Mouse (Mus musculus) spleen, postnatal 10 days (tissue): ENCODE measurements around the gene Camk2n1.

Experiments
- DNase-seq, 2 experiments: peaks; one replicate each; pipeline ENCODE4 v3.0.0; 2021 to 2022; ENCODE audit warnings: low spot score in 2 of 2

Camk2n1 gene

GRCm38 (mm10) chr4:138447827-138448602, 6.1 kb upstream of the Camk2n1 start:
- DNase-seq, result no peak

DNA sequence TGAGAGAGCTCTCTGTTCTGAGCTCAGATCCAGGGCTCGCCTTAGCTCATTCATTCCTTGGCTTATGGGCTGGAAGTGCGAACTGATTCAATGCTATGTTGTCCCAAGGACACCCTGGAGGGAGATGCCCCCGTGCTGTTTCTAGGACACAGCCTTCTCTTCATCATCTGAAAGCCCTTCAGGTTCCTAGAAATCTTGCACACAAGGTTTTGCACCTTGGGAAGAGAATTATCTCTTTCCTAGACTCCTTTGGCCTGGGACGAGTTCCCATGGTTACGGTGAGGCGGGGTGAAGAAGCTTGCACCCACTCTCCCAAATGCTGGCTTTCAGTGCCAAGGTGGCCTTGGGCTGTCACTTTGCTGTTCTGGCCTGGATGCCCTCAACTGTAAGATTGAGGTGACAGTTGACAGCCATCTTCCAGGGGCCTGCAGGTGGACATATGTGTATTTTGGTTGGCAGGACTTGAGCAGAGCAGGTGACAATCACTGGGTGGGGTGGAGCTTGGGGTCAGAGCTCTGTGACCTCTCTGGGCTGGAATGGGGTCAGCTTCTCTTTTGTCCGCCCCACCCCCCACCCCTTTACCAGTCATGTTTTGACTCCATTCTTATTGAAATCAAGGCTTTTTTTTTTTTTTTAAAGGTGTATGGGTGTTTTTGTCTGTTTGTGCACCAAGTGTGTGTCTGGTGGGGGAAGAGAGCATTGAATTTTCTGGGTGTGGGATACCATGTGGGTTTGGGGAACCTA, 5.1 kb upstream of the Camk2n1 start:
- no peak for DNase-seq

DNA sequence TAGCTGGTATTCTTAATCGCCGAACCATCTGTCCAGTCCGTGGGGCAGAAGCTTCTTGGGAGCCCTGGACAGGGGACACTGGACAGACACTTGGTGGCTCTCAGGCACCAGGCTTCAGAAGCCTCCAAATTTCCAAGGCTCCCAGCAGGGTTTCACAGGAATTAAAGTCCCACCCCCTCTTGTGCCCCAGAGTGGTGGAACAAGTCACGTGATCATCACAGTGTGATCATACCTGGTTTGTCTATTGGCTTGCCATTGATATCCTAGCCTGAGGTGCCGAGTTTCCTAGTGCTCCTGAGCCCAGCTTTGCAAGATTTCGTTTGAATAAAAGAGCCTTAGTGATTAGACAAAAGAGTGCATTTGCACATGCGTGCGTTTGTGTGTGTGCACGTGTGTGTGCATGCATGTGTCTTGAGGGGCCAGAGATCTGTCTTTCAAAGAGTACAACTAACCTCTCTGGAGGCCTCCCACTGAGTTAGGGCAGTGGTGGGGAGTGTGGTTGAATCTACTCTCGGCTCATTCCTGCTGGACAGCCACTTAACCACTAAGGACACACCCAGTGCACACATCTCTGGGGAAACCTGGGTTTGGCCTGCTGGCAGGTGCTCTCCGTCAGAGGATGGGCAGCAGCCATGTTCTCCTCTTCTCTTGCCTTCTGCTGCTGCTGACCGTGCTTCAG, 4.3 kb upstream of the Camk2n1 start:
- no peak for DNase-seq

- no peak for DNase-seq
Observed at GRCm38 (mm10) chr4:138452306-138453096, 1.6 kb upstream of the Camk2n1 start.

- no peak for DNase-seq
Observed at GRCm38 (mm10) chr4:138453097-138453752, 889 bp upstream of the Camk2n1 start.

- peak in 1 of 2 experiments; percentile 23 for DNase-seq
Observed at GRCm38 (mm10) chr4:138454571-138455140, 542 bp downstream of the Camk2n1 start.

DNA sequence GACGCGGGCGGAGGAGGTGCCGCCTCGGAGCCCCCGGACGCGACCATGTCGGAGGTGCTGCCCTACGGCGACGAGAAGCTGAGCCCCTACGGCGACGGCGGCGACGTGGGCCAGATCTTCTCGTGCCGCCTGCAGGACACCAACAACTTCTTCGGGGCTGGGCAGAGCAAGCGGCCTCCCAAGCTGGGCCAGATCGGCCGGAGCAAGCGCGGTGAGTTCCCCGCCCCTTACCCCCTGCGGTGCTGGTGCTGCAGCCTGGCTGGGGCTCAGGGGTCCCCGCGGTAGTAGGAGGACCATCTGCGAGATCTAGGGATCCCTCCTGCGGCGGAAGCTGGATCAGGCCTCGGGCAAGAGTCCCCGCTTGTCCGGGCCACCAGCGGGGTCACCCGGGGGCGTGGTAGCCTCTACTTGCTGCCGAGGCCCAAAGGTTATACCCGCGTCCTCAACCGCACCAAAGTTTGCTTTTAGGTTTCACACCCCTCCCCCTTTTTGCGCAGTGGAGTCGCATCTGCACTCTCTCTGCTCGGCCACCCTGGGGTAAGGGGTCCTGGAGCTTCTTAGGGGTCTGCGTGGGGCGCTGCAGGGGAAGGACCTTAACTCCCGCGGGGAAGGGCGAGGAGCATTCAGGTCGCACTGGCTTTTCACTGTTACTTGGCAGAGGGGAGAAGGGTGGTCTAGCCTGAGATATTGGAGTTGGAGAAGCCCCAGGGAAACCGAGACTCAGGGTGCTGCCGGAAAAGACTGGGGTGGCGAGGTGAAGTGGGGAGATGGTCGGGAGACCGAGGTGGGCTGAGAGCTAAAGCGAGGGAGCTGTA, 1.2 kb downstream of the Camk2n1 start:
- DNase-seq, result no peak

DNA sequence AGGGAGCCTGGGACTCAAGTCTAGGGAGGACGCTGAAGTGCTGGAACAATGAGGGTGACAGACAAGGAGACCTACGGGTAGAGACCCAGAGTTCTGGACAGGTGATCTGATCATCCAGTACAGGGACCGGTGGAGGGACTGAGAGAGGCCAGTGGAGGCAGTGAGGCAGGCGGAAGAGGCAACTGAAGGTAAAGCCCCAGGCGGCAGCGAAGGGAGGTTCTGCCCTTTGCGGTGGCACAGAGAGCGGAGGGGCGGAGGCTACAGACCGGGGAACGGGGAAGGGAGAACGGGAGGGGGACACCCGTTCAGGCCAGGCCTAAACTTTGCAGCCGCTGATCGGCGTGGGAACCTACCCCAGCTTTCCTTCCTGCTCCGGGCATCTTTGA, 1.8 kb downstream of the Camk2n1 start:
- peak in 1 of 2 experiments; percentile 26 for DNase-seq

DNA sequence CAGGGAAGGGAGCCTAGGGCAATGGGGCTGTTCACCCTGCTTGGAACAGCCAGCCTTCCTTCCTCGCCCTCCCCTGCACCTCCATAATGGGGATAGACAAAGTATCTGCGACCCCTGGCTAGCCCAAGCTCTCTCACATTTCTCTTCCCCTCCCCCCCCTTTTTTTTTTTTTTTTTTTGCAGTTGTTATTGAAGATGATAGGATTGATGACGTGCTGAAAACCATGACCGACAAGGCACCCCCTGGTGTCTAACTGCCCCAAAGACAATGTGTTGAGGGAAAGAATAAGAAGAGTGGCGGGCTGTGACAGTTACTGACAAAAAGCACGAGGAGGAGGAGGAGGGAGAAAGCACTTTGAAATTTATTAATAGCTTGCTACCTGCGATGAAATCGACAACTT, 2.4 kb downstream of the Camk2n1 start:
- no peak for DNase-seq

DNA sequence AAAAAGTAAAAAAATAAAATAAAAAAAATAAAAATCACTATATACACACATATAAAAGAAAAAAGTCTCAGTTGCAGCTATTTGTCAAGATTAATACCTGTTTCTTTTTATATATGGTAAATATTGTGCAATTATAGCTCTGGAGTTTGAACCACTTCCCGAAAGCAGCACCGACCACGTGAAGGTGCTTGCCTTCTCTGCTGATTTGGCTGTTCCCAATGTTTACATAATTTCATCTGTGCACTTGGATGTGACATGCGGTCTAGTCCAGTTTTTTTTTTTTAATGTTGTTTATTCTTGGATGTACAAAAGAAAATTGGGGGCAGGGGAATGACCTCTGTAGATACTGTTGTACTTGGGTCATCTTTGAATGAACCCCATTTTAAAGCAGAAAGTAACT, 3.0 kb downstream of the Camk2n1 start:
- no peak for DNase-seq

GRCm38 (mm10) chr4:138458171-138458570, 4.1 kb downstream of the Camk2n1 start:
- DNase-seq, result no peak

DNA sequence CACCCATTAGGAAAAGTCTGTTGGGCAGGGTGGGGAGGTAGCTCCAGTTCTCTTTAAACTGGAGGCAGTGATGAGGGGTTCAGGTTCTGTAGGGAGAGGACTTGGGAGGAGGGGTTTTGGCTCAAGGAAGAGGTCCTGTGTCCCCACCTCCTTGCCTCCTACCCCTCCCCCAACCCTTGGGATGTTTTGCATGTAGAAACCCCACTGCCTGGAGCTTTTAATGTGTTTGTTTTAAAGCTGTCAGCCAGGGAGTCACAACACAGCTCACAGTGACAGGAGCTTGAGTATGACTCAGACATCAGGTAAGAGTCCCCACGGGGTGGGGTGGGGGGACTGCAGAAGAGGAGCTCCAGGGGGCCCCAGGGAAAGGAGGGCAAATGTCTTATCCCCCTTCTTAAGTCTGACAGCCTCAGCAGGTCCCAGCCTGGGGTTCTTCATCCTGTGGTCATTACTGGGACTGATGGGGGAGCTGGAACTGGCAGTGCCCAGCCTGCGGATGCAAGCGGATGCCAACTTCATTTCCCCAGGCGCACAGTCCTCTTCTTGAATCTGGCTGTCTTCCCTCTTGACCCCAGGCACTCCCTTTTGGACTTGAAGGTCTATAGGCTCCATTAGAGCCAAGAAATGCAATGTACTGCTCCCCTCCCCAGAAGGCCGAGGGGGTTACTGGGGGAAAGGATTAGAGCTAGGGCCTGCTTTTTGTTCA, 4.8 kb downstream of the Camk2n1 start:
- DNase-seq, result no peak

- DNase-seq, result no peak
Observed at GRCm38 (mm10) chr4:138459775-138460174, 5.7 kb downstream of the Camk2n1 start.

GRCm38 (mm10) chr4:138460910-138461309, 6.8 kb downstream of the Camk2n1 start:
- no peak for DNase-seq

DNA sequence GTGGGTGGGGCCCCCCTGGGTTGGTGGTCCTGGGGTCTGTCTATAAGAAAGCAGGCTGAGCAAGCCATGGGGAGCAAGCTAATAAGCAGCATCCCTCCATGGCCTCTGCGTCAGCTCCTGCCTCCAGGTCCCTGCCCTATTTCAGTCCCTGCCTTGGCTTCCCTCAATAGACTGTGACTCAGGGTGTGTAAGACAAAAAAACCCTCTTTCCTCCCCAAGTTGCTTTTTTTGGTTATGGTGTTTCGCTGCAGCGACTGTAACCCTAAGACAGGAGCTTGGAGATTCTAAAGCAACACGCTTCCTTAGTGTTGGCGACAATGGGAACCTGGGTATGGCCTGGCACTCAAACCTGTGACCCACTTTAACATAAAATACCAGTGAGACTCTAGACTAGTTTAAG, 7.4 kb downstream of the Camk2n1 start:
- DNase-seq, result no peak

DNA sequence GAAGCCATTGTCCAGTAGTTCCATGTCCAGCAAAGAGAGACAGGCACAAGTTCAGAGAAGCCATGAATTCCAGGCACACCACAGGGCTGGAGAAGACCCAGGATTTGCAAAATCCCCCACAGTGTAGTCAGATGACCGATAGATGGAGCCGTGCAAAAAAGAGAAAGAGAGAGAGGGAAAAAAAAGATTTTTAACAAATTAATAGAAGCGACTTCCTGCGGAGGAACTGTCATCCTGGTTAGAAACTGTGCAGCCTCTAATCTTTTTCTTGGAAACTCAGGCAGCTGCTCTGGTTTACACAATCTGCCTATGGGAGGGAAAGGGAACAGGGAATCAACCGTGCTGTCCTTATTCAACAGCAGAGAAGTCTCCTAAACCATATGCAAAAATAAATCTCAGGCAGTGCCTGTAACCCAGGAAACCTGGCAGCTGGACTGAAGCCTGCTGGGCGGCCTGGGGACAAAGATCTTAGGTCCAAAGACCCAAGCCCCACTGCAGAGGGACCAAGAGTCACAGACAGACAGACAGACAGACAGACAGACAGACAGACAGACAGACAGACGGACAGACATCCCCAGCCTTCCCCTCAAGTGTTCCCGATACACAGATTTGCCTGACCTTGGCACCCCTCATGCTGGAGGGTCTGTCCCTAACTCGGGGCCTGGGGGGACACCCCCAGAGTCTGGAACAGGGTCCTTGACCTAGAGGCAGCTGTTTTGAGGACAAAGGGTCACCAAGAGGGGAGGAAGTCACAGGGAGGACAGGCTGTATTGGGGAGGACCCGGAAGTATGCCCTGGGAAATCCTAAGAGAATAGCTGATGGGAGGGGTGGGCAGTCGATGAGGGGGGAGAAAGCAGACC, 9.1 kb downstream of the Camk2n1 start:
- DNase-seq, result no peak

DNA sequence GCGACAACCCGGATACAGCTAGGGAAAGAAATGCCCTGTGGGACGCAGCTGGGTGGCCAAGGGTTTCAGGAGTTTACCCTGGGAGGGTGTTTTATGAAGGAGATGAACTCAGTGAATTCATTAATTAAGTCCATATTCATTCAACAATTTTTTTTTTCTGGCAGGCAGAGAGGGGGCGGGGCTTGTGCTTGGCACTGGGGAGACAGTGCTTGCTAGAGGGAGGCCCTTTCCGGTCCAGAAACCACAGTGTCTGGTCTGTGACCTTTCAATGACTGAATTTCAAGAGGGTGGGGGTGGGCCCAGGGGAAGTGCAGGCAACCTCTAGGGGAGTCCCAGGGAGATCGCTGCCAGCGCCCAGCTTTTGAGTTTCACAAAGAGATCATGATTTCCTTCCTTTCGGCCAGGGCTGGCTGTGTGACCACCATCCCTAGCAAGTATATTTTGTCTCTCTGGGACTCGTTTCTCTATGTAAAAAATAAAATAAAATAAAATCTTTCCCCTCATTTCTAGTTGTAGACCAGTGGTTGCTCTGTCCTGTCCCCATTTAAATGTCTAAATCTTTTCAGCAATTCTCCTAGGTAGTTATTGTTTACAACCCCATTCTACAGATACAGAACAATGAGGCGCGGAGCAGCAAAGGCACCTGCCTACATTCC, 9.8 kb downstream of the Camk2n1 start:
- peak in 1 of 2 experiments; percentile 70 for DNase-seq
